Mouse (Mus musculus) mouse embryonic stem cell (cell line): ENCODE results near the gene Eomes.

Experiments used
- in situ Hi-C, 2 experiments: fragments of 300-500 bp; cut with MboI; formaldehyde crosslinking; loops; 1 replicate in 1 of 2; 3 replicates in 1 of 2; pipeline ENCODE4 v1.14.3; 2019 to 2020; ENCODE audit warnings: low sequenced_read_pairs in 2 of 2, low pct_unique_long_range_greater_than_20kb in 1 of 2, mixed read lengths in 1 of 2; ENCODE audit not compliant: unreplicated experiment in 1 of 2

The Eomes gene

GRCm38 (mm10) chr9:118507552-118507951 lies 29.5 kb downstream of the Eomes start:
- in situ Hi-C loops: no loop called here

GRCm38 (mm10) chr9:118508601-118509000 lies 30.6 kb downstream of the Eomes start:
- in situ Hi-C loops: no loop called here

- in situ Hi-C loops: no loop called here
These were observed 33.1 kb downstream of the Eomes start for GRCm38 (mm10) chr9:118510941-118511690.

- in situ Hi-C loops: no loop called here
These were observed 34.7 kb downstream of the Eomes start for GRCm38 (mm10) chr9:118512681-118513233.

GRCm38 (mm10) chr9:118515476-118515875 lies 37.5 kb downstream of the Eomes start:
- in situ Hi-C loops: no loop called here

GRCm38 (mm10) chr9:118516162-118516561 lies 38.1 kb downstream of the Eomes start:
- in situ Hi-C loops: no loop called here

- in situ Hi-C loops: no loop called here
These were observed 39.6 kb downstream of the Eomes start for GRCm38 (mm10) chr9:118517619-118518018.

- in situ Hi-C loops: no loop called here
These were observed 41.1 kb downstream of the Eomes start for GRCm38 (mm10) chr9:118519101-118519500.

GRCm38 (mm10) chr9:118520011-118520410 lies 42.0 kb downstream of the Eomes start:
- in situ Hi-C loops: no loop called here

- in situ Hi-C loops: no loop called here
These were observed 42.8 kb downstream of the Eomes start for GRCm38 (mm10) chr9:118520858-118521257.

GRCm38 (mm10) chr9:118521659-118522058 lies 43.6 kb downstream of the Eomes start:
- in situ Hi-C loops: no loop called here

GRCm38 (mm10) chr9:118523738-118524137 lies 45.7 kb downstream of the Eomes start:
- in situ Hi-C loops: no loop called here

- in situ Hi-C loops: no loop called here
These were observed 49.0 kb downstream of the Eomes start for GRCm38 (mm10) chr9:118527056-118527455.

GRCm38 (mm10) chr9:118529783-118530182 lies 51.8 kb downstream of the Eomes start:
- in situ Hi-C loops: no loop called here

GRCm38 (mm10) chr9:118530679-118531078 lies 52.7 kb downstream of the Eomes start:
- in situ Hi-C loops: no loop called here

GRCm38 (mm10) chr9:118532516-118533205 lies 54.6 kb downstream of the Eomes start:
- in situ Hi-C loops: no loop called here
